Mouse (Mus musculus) liver (tissue): Measurements from ENCODE around the gene Golga5.

ENCODE experiments used
- DNase-seq: peaks from one replicate; pipeline ENCODE4 v3.0.0-alpha.2; 2020; ENCODE audit warnings: mixed read lengths

The Golga5 gene

DNA sequence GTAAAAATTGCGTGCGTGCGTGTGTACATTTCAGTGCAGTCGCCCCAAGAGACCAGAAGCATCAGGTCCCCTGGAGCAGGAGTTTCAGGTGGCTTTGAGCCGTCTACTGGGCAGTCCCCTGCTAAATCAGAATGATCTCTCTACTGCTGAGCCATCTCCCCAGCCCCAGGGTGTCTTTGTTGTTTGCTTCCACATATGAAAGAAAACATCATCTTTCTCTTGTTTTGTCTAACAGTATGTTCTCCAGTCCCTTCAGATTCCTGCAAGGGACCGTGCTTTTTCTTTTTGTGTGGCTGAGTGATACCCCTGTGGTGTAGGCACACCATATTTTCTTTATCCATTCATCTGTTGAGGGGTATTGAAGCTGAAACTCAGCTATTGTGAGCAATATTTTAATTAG lies 45.8 kb downstream of the Golga5 start:
- no peak for DNase-seq

DNA sequence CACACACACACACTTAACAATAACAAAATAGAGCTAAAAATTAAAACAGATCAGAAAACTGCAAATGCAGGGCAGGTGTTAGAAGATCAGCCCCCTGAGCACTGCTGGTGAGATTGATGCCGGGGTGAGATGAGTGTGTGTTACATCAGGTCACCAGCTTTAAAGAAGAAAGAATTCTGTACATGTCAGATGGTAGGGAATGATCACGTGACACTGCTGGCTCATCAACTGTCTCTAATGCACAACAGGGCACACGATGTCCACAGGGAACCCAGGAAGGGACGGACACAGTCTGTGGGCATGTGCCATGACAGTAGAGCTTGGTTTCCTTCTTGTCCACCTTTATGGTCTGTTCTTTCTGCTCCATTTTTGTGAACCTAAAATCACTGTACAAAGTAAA lies 47.2 kb downstream of the Golga5 start:
- DNase-seq: no peak

DNA sequence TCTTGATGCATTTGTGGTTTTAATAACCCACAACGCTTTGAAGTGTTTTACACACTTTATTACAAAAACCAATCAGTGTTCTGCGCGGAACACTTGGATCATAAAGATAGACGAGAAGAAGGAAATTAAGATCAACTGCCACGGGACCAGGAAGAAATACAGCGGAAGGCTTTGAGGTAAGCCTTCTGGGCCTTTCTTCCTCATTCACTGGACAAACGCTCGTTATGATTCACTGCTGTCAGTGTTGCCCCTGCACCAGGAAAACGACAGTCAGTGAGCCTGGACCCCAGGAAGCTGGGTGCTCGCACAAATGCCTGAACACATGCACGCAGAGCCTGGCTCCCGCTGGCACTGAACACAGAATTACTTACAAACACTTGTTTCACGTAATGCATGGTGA lies 48.7 kb downstream of the Golga5 start:
- no peak for DNase-seq

DNA sequence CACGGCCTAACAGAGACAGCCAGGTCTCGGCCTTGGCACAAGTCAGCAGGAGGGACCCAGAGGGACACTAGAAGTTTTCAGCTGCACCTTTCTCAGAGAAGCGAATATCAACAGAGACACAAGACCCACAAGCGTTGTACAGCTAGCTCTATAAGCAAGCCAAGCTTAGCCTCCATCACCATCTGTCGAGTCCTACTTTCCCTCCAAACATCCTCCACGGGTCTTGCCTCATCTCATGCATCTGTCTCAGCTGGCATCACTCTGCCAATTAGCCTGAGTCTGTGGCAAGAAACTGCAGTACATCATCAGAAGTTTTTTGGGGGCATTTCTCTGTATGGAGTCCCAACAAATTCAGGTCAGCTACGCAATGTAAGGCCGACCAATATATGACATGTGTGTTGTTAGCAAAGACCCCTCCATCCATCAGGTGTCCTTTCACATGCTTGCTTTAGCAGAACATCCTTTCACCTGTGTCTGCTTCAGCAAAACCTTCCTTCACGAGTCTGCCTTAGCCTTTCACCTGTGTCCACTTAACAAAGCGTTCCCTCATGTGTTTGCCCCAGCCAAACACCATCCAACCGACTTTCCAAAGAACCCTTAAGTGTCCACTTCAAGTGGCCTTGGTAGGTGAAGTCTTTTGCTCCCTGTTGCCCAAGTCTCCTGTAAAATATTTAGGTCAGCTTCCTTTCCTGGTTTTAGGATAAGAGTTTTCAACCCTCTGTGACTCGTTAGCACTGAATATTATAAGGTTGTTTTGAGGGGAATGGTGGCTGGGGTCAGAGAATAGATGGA lies 51.2 kb downstream of the Golga5 start:
- DNase-seq: no peak

DNA sequence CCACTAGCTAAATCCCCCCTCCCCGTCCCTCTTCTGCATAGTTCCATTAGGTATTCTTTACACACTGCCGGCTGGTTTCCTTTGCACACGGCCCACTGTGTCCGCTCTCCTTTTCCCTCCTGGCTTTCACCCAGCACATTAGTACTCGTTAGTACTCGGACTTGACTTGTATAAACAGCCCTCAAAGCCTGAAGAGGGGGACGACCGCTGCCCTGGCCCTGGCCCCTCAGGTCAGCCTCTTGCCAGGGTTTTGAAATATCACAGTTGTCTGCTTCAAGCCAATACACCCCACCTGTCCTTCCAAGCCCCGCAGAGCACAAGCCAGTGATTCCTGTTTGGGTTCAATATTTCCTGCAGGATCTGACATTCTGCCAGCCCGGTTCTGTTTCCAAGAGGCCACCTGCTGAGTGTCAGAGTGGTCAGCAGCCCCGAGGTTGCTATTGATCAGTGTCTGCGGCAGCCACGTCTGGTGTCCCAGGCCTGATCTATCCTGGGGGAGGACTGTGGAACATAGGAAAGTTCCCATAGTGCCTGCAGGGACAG lies 52.9 kb downstream of the Golga5 start:
- DNase-seq: no peak

DNA sequence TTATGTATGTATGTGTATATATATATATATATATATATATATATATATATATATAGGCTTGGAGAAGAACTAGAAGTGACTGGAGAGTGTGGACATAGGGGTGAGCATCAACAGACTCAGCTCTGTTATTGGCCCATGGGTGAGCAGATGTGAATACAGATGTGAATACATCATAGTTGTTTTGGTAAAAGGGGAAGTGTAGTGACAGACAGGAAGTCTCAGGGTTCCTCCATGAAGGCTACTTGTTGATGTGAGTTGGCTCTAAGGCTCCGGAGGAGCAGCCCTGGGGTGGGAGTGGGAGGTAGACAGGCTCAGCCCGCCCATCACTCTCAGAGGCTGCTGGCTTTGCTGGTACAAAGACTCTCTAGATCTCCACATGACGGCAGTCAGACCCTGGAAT lies 55.3 kb downstream of the Golga5 start:
- no peak for DNase-seq

DNA sequence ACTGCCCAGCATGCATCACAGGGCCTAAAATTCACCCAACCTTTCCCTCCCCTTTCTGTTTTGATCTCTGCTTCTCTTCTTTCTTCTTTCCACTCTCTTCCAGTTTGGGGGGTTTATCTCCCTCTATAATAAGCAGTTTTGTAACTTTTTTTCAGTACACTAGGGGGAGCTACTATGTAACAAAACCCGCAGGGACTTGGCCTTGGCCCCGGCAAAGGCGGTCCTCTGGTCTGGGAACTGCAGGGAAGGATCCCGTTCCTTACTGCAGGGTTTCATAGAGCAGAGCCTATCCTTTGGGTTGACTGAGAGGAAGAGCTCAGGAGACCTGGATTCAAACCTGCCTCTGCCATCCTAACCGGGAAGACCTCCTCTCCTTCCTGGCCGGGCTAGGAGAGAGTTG lies 55.8 kb downstream of the Golga5 start:
- peak; percentile 28 for DNase-seq

DNA sequence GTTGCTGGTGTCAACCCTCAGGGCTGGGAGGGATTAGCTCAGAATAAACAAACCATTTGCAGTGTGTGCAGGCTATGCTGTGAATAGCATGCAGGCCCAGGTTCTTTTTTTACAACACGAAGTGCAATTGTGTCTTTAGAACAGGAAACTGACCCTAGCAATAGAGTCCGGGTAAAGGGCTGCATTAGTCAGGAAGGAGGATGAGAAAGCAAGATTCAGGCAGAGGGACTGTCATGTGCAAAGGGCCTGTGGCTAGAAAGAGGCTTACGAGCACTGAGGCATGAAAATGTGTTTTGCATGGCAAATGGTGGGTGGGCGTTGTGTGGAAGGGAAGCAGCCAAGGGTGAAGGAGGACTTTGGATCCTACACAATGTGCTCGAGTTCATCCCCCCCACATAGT lies 59.1 kb downstream of the Golga5 start:
- no peak for DNase-seq

DNA sequence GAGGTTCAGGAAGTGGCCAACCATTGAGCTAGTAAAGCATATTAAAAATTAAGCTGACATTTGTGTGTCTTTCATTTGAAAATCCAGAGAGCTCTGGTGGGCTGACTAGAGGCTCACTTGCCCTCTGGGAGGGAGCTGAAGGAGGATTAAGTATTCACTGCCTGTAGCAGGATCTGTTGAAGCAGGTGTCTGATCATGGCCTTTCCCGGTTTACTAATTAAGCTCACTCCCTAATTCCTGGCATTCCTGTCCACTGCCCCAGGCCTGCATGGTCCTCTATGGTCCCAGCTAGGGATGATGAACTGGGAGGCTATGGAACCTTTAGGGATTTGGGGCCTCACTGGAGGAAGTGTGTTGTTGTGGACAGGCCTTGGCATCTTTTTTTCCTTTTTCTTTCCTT lies 66.9 kb downstream of the Golga5 start:
- DNase-seq: no peak

DNA sequence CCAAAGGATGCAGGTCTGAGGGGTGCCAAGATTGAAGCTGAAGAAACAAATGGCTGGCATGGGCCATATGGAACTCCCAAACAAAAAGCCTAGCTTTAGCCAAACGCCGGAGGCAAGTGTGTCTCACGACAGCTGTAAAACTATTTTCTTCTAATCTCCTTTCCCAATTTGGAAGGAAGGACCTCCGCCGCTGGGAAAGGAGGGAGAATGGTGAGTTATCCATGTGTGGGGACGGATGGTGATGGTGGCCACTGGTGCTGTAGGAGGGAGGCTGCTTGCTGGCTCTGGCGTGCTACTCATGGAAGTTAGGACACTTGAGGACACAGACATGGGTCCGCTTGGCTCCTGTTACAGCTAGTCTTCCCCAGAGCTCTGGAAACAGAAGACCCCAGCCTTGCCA lies 71.3 kb downstream of the Golga5 start:
- DNase-seq: no peak

DNA sequence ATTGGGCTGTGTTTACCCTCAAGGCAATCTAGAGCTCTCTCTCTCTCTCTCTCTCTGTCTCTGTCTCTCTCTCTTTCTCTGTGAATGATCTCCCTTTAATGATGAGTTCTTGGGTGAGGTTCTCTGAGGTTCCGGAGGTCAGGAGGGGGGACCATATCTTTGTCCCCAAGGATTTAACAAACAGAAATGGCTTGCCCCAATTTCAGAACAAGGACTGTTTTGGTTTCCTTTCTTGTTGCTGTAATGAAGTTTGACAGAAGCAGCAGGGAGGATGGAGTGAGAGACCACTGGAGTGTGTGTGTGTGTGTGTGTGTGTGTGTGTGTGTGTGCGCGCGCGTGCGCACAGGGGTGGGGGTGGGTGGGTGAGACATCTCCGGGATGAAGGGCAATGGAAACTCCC lies 72.2 kb downstream of the Golga5 start:
- DNase-seq: no peak

DNA sequence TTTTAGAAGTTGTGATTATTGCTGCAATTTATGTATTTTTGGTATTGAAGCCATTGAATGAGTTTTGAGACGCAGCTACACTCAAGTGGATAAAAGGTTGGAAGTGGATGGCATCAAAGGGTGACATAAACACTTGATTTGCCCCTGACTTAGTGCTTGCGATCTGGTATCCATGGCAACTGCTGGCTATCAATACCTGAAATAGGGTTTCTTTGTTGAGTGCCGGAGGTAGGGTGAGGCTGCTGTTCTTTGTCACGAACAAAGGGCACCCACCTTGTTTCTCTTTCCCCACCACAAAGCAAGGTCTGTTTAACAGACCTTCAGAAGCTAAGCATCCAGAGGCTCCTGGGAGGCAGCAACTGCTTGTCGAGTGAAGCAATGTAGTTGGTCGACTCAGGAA lies 76.2 kb downstream of the Golga5 start:
- no peak for DNase-seq
